23 mouse cellular contexts compared by ENCODE assay signal in genomic region chr11:65779066-65779465, GRCm38 (mm10). TPM values are rescaled to one million over a fixed set of nuclear protein-coding genes. Genes with fewer than 3 reads are reported as not detected.
DNase-seq lines count a peak whose midpoint lies in the region; ATAC-seq lines count a peak whose summit lies in the region.
"Had no signal": no experiment of that assay in that cellular context is flagged by ENCODE, and none has a peak within 500 bp of the region (broad histone marks: within the 10 kb centered on the region; RNA-seq: fewer than 3 reads in every experiment).

No protein-coding gene starts in this region.

- WGBS in forebrain, embryonic 14.5 days = 93% methylated on average over 1 of the region's 1 CpGs
- WGBS in forebrain, embryonic 16.5 days = 69% methylated on average over 1 of the region's 1 CpGs
- WGBS in kidney, embryonic 16.5 days = 58% methylated on average over 1 of the region's 1 CpGs

- H3K27ac ChIP-seq in forebrain, embryonic 14.5 days (ENCODE audit: low read depth, low read length) = no peak overlapping the region
- no peak overlapping the region for H3K27ac ChIP-seq in forebrain, embryonic 16.5 days (ENCODE audit: low read length)
- H3K27ac ChIP-seq in kidney, embryonic 16.5 days (ENCODE audit: low read length) = peak overlapping the region; percentile 4; the same call in 1 of the 2 replicates
- H3K27ac ChIP-seq: forebrain, embryonic 12.5 days had no signal

- H3K27me3 ChIP-seq in forebrain, embryonic 14.5 days (replicated peaks; ENCODE audit: control insufficient read depth, insufficient read depth, low read length) = no peaks in the 10 kb centered on the region
- no peaks in the 10 kb centered on the region for H3K27me3 ChIP-seq in forebrain, embryonic 16.5 days (replicated peaks; ENCODE audit: control insufficient read depth, insufficient read depth, low read length)
- no peaks in the 10 kb centered on the region for H3K27me3 ChIP-seq in kidney, embryonic 16.5 days (ENCODE audit: insufficient read depth, low read length)
- H3K27me3 ChIP-seq: embryonic facial prominence, embryonic 15.5 days; forebrain, embryonic 12.5 days; liver, embryonic 12.5 days had no signal

- H3K9ac ChIP-seq in forebrain, embryonic 14.5 days (ENCODE audit: low read length) = no peak overlapping the region
- no peak overlapping the region for H3K9ac ChIP-seq in forebrain, embryonic 16.5 days (replicated peaks; ENCODE audit: low read depth, low read length)
- H3K9ac ChIP-seq in kidney, embryonic 16.5 days (replicated peaks; ENCODE audit: low read length) = no peak overlapping the region
- H3K9ac ChIP-seq: embryonic facial prominence, embryonic 15.5 days; forebrain, embryonic 12.5 days; liver, embryonic 12.5 days had no signal

- no peaks in the 10 kb centered on the region for H3K4me1 ChIP-seq in forebrain, embryonic 14.5 days (ENCODE audit: control insufficient read depth, insufficient read depth, low read length)
- H3K4me1 ChIP-seq in forebrain, embryonic 16.5 days (replicated peaks; ENCODE audit: control insufficient read depth, insufficient read depth, low read length) = no peaks in the 10 kb centered on the region
- H3K4me1 ChIP-seq in kidney, embryonic 16.5 days (ENCODE audit: insufficient read depth, low read length) = peaks cover 30% of the 10 kb centered on the region

- no peaks in the 10 kb centered on the region for H3K9me3 ChIP-seq in forebrain, embryonic 14.5 days (replicated peaks; ENCODE audit: control insufficient read depth, low read length)
- no peaks in the 10 kb centered on the region for H3K9me3 ChIP-seq in forebrain, embryonic 16.5 days (ENCODE audit: control insufficient read depth, low read length)
- no peaks in the 10 kb centered on the region for H3K9me3 ChIP-seq in kidney, embryonic 16.5 days (ENCODE audit: low read length)
- H3K9me3 ChIP-seq: embryonic facial prominence, embryonic 15.5 days; forebrain, embryonic 12.5 days; liver, embryonic 12.5 days had no signal

- H3K4me3 ChIP-seq in forebrain, embryonic 14.5 days (ENCODE audit: low read depth, low read length) = no peak overlapping the region
- H3K4me3 ChIP-seq in forebrain, embryonic 16.5 days (replicated peaks; ENCODE audit: low read length) = no peak overlapping the region
- H3K4me3 ChIP-seq in kidney, embryonic 16.5 days (ENCODE audit: low read length) = no peak overlapping the region
- H3K4me3 ChIP-seq: embryonic facial prominence, embryonic 15.5 days; forebrain, embryonic 12.5 days; gastrocnemius, adult 2 months; liver, embryonic 12.5 days had no signal

- peak; percentile 5 for DNase-seq in forebrain, embryonic 14.5 days (ENCODE audit: low spot score)
- DNase-seq in kidney, postnatal 10 days = no peak
- peak; percentile 73 for DNase-seq in 416B (ENCODE audit: low read depth)
- DNase-seq in fat pad, adult 2 months (ENCODE audit: extremely low read depth, low read depth, low spot score) = peak; percentile 74
- no peak for DNase-seq in thymus, postnatal 10 days (ENCODE audit: low spot score in 2 of 2)
- DNase-seq: cerebellum, adult 18-20 months; gastrocnemius, adult 2 months; heart, adult 18-20 months; heart, postnatal 14 days; layer of hippocampus, postnatal 36 days; midbrain, embryonic 14.5 days; retina, postnatal 1 day; right cerebral cortex, postnatal 4 days; thymus, postnatal 4 days had no signal

- peaks cover 12% of the 10 kb centered on the region for H3K36me3 ChIP-seq in forebrain, embryonic 14.5 days (ENCODE audit: control insufficient read depth, insufficient read depth, low read length)
- H3K36me3 ChIP-seq in forebrain, embryonic 16.5 days (ENCODE audit: control insufficient read depth, insufficient read depth) = no peaks in the 10 kb centered on the region
- peaks cover 9% of the 10 kb centered on the region for H3K36me3 ChIP-seq in kidney, embryonic 16.5 days (ENCODE audit: insufficient read depth, low read length)

- H3K4me2 ChIP-seq in forebrain, embryonic 14.5 days (ENCODE audit: low read length) = no peak overlapping the region
- no peak overlapping the region for H3K4me2 ChIP-seq in forebrain, embryonic 16.5 days (ENCODE audit: low read length)
- no peak overlapping the region for H3K4me2 ChIP-seq in kidney, embryonic 16.5 days (replicated peaks; ENCODE audit: low read depth, low read length)
- H3K4me2 ChIP-seq: embryonic facial prominence, embryonic 15.5 days; forebrain, embryonic 12.5 days; liver, embryonic 12.5 days had no signal

- ATAC-seq in forebrain, embryonic 14.5 days = no peak
- ATAC-seq in forebrain, embryonic 16.5 days = no peak
- ATAC-seq in kidney, embryonic 16.5 days (ENCODE audit: low FRiP score, low TSS enrichment) = no peak
- ATAC-seq in cerebellum, adult (ENCODE audit: insufficient number of reproducible peaks, low FRiP score, low TSS enrichment) = no peak
- ATAC-seq: hindbrain, embryonic 16.5 days; intestine, postnatal 0 days; liver, embryonic 12.5 days; lung, postnatal 0 days had no signal

RNA-seq across cellular contexts. Expression of gene Map2k4, which starts 9.0 kb away (rescaled TPM):
- 85.2 and 96.7 TPM in 2 replicates for polyA plus RNA-seq in forebrain, embryonic 14.5 days (2014; fragmentation: Nextera tagmentation; extraction: Ambion mirVana)
- 90.3 and 91.3 TPM in 2 replicates for polyA plus RNA-seq in forebrain, embryonic 16.5 days (2015; fragmentation: Nextera tagmentation; extraction: Ambion mirVana)
- 60.2 and 63.9 TPM in 2 replicates for polyA plus RNA-seq in kidney, embryonic 16.5 days (2015; fragmentation: Nextera tagmentation; extraction: Ambion mirVana)

RNA-seq across cellular contexts. Expression of gene Zkscan6, which starts 27.9 kb away (rescaled TPM):
- polyA plus RNA-seq in forebrain, embryonic 14.5 days (2014; fragmentation: Nextera tagmentation; extraction: Ambion mirVana) = 22.3 and 22.7 TPM in 2 replicates
- 26.3 and 27.9 TPM in 2 replicates for polyA plus RNA-seq in forebrain, embryonic 16.5 days (2015; fragmentation: Nextera tagmentation; extraction: Ambion mirVana)
- polyA plus RNA-seq in kidney, embryonic 16.5 days (2015; fragmentation: Nextera tagmentation; extraction: Ambion mirVana) = 17.1 and 17.4 TPM in 2 replicates

Comparison
In these comparisons a context has a peak if more than half of its experiments do, and no peak if none do; other contexts are left out.
1. DNase-seq: peak in forebrain, embryonic 14.5 days (single experiment), 416B (single experiment) and fat pad, adult 2 months (single experiment); none in kidney, postnatal 10 days (single experiment) and thymus, postnatal 10 days (0 of 2).